Mouse (Mus musculus): ENCODE measurements around the gene Adra1d. TPM values are rescaled to one million over a fixed set of nuclear protein-coding genes. Genes with fewer than 3 reads are reported as not detected.

Gene Adra1d
- polyA plus RNA-seq (2012; ENCODE audit: insufficient read depth, insufficient read length, low replicate concordance, missing spikeins) = not detected in 2 replicates

GRCm38 (mm10) chr2:131561891-131562585, at the start of gene Adra1d:
Gene Adra1d, minus strand, starts transcription at chr2:131562283.
- WGBS = 1% methylated on average over 75 of the region's 82 CpGs
- peaks cover 19% of the 10 kb centered on the region for H3K4me1 ChIP-seq (ENCODE audit: control insufficient read depth, insufficient read depth, low read length)
- H3K27ac ChIP-seq (ENCODE audit: insufficient read depth, low read depth, low read length) = peak within 1 kb of the TSS; percentile 71
- TF ChIP-seq POLR2A (IDR thresholded peaks at IDR 0.05; ENCODE audit: insufficient read depth, low read depth, low read length) = 0 out of 2 replicates have a peak, but pooled peaks have one; percentile 17
- TF ChIP-seq CTCF (IDR thresholded peaks at IDR 0.05; ENCODE audit: insufficient read depth, low read depth, low read length) = 0 out of 2 replicates have a peak, but pooled peaks have one; percentile 8
- H3K4me3 ChIP-seq (ENCODE audit: insufficient read depth, low read depth, low read length) = peak within 1 kb of the TSS; percentile 73

- 31% methylated on average over 2 of the region's 2 CpGs for WGBS
- H3K4me3 ChIP-seq (ENCODE audit: insufficient read depth, low read depth, low read length) = no peak overlapping the region
- no peak overlapping the region for H3K27ac ChIP-seq (ENCODE audit: insufficient read depth, low read depth, low read length)
- no peak for TF ChIP-seq CTCF (IDR thresholded peaks at IDR 0.05; ENCODE audit: insufficient read depth, low read depth, low read length)
- no peak for TF ChIP-seq POLR2A (IDR thresholded peaks at IDR 0.05; ENCODE audit: insufficient read depth, low read depth, low read length)
- H3K4me1 ChIP-seq (ENCODE audit: control insufficient read depth, insufficient read depth, low read length) = no peaks in the 10 kb centered on the region
Measured at GRCm38 (mm10) chr2:131601881-131602280, 39.8 kb upstream of the Adra1d start.

GRCm38 (mm10) chr2:131594871-131595270, 32.8 kb upstream of the Adra1d start:
- H3K27ac ChIP-seq (ENCODE audit: insufficient read depth, low read depth, low read length) = no peak overlapping the region
- H3K4me1 ChIP-seq (ENCODE audit: control insufficient read depth, insufficient read depth, low read length) = no peaks in the 10 kb centered on the region
- TF ChIP-seq CTCF (IDR thresholded peaks at IDR 0.05; ENCODE audit: insufficient read depth, low read depth, low read length) (no peak), POLR2A (IDR thresholded peaks at IDR 0.05; ENCODE audit: insufficient read depth, low read depth, low read length) (no peak)
- no peak overlapping the region for H3K4me3 ChIP-seq (ENCODE audit: insufficient read depth, low read depth, low read length)
- 90% methylated on average over 6 of the region's 6 CpGs for WGBS

- Histone ChIP-seq H3K4me3 (ENCODE audit: insufficient read depth, low read depth, low read length) (no peak overlapping the region), H3K27ac (ENCODE audit: insufficient read depth, low read depth, low read length) (no peak overlapping the region), H3K4me1 (ENCODE audit: control insufficient read depth, insufficient read depth, low read length) (no peaks in the 10 kb centered on the region)
- TF ChIP-seq CTCF (IDR thresholded peaks at IDR 0.05; ENCODE audit: insufficient read depth, low read depth, low read length) (no peak), POLR2A (IDR thresholded peaks at IDR 0.05; ENCODE audit: insufficient read depth, low read depth, low read length) (no peak)
- 75% methylated on average over 2 of the region's 2 CpGs for WGBS
Measured at GRCm38 (mm10) chr2:131587521-131587920, 25.4 kb upstream of the Adra1d start.

GRCm38 (mm10) chr2:131581506-131581905, 19.4 kb upstream of the Adra1d start:
- Histone ChIP-seq H3K4me3 (ENCODE audit: insufficient read depth, low read depth, low read length) (no peak overlapping the region), H3K4me1 (ENCODE audit: control insufficient read depth, insufficient read depth, low read length) (no peaks in the 10 kb centered on the region), H3K27ac (ENCODE audit: insufficient read depth, low read depth, low read length) (no peak overlapping the region)
- WGBS = 79% methylated on average over 2 of the region's 2 CpGs
- TF ChIP-seq POLR2A (IDR thresholded peaks at IDR 0.05; ENCODE audit: insufficient read depth, low read depth, low read length) (no peak), CTCF (IDR thresholded peaks at IDR 0.05; ENCODE audit: insufficient read depth, low read depth, low read length) (no peak)

GRCm38 (mm10) chr2:131562586-131563122, 571 bp upstream of the Adra1d start:
- WGBS = under 1% methylated on average over 24 of the region's 30 CpGs
- Histone ChIP-seq H3K27ac (ENCODE audit: insufficient read depth, low read depth, low read length) (peak overlapping the region; percentile 71; the same call in 1 of the 2 replicates), H3K4me3 (ENCODE audit: insufficient read depth, low read depth, low read length) (peak overlapping the region; percentile 73), H3K4me1 (ENCODE audit: control insufficient read depth, insufficient read depth, low read length) (peaks cover 19% of the 10 kb centered on the region)
- no peak for TF ChIP-seq POLR2A (IDR thresholded peaks at IDR 0.05; ENCODE audit: insufficient read depth, low read depth, low read length)
- peak; percentile 92 for TF ChIP-seq CTCF (IDR thresholded peaks at IDR 0.05; ENCODE audit: insufficient read depth, low read depth, low read length)

- peak overlapping the region; percentile 58 for H3K27ac ChIP-seq (ENCODE audit: insufficient read depth, low read depth, low read length)
- WGBS = 18% methylated on average over 33 of the region's 33 CpGs
- H3K4me1 ChIP-seq (ENCODE audit: control insufficient read depth, insufficient read depth, low read length) = peaks cover 22% of the 10 kb centered on the region
- TF ChIP-seq CTCF (IDR thresholded peaks at IDR 0.05; ENCODE audit: insufficient read depth, low read depth, low read length) = no peak
- H3K4me3 ChIP-seq (ENCODE audit: insufficient read depth, low read depth, low read length) = peak overlapping the region; percentile 73
Measured at GRCm38 (mm10) chr2:131561344-131561870, 676 bp downstream of the Adra1d start.

- Histone ChIP-seq H3K4me3 (ENCODE audit: insufficient read depth, low read depth, low read length) (peak overlapping the region; percentile 43), H3K27ac (ENCODE audit: insufficient read depth, low read depth, low read length) (no peak overlapping the region), H3K4me1 (ENCODE audit: control insufficient read depth, insufficient read depth, low read length) (peaks cover 26% of the 10 kb centered on the region)
- TF ChIP-seq POLR2A (IDR thresholded peaks at IDR 0.05; ENCODE audit: insufficient read depth, low read depth, low read length) (no peak), CTCF (IDR thresholded peaks at IDR 0.05; ENCODE audit: insufficient read depth, low read depth, low read length) (no peak)
- WGBS = 66% methylated on average over 2 of the region's 2 CpGs
Measured at GRCm38 (mm10) chr2:131560205-131560919, 1.7 kb downstream of the Adra1d start.
